22 mouse cellular contexts compared by ENCODE assay signal in the genomic region with DNA sequence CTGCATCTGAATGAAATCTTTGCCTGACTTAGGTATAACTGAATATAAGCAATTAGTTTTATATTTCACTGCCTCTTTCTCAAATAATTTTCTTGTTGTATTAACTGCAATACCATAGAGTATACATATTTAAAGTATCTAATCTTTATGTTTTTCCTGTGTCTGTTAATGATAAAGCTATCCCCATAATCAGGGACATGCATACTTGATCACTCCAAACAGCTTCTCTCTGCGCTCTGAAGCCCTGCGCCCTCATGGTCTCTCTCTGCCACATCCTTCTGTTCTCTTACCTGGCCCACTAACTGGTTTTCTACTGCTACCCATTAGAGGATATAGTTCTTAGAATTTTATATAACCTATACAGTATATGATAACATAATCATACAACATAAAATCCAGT. TPM values are rescaled to one million over a fixed set of nuclear protein-coding genes. Genes with fewer than 3 reads are reported as not detected.
DNase-seq lines count a peak whose midpoint lies in the region; ATAC-seq lines count a peak whose summit lies in the region.
"Had no signal": no experiment of that assay in that cellular context is flagged by ENCODE, and none has a peak within 500 bp of the region (broad histone marks: within the 10 kb centered on the region; RNA-seq: fewer than 3 reads in every experiment).

No protein-coding gene starts in this region.

- ATAC-seq in liver, embryonic 12.5 days: peak; percentile 54; the same call in 1 of the 2 replicates
- peak; percentile 60; the same call in 1 of the 2 replicates for ATAC-seq in liver, embryonic 15.5 days (ENCODE audit: insufficient read depth)
- ATAC-seq in megakaryocyte progenitor cell, adult 5-6 weeks (replicated peaks; ENCODE audit: poor library complexity): peak; percentile 66
- ATAC-seq: forebrain, embryonic 14.5 days; hindbrain, embryonic 16.5 days; Patski had no signal

- no peak overlapping the region for H3K4me2 ChIP-seq in liver, embryonic 12.5 days
- no peak overlapping the region for H3K4me2 ChIP-seq in liver, embryonic 15.5 days
- H3K4me2 ChIP-seq: heart, embryonic 11.5 days; hindbrain, embryonic 13.5 days had no signal

- peaks cover 21% of the 10 kb centered on the region for H3K4me1 ChIP-seq in liver, embryonic 12.5 days
- peaks cover 22% of the 10 kb centered on the region for H3K4me1 ChIP-seq in liver, embryonic 15.5 days (replicated peaks)
- H3K4me1 ChIP-seq in heart, embryonic 10.5 days: no peaks in the 10 kb centered on the region
- H3K4me1 ChIP-seq: hindbrain, embryonic 10.5 days; hindbrain, embryonic 13.5 days had no signal

- peaks cover 7% of the 10 kb centered on the region for H3K36me3 ChIP-seq in liver, embryonic 12.5 days
- no peaks in the 10 kb centered on the region for H3K36me3 ChIP-seq in liver, embryonic 15.5 days (replicated peaks)
- no peaks in the 10 kb centered on the region for H3K36me3 ChIP-seq in heart, embryonic 10.5 days
- H3K36me3 ChIP-seq: hindbrain, embryonic 10.5 days had no signal

- H3K9me3 ChIP-seq in liver, embryonic 12.5 days (replicated peaks): no peaks in the 10 kb centered on the region
- no peaks in the 10 kb centered on the region for H3K9me3 ChIP-seq in liver, embryonic 15.5 days (replicated peaks)
- H3K9me3 ChIP-seq in heart, embryonic 10.5 days: no peaks in the 10 kb centered on the region
- H3K9me3 ChIP-seq: hindbrain, embryonic 10.5 days; hindbrain, embryonic 13.5 days had no signal

- H3K4me3 ChIP-seq in liver, embryonic 12.5 days: no peak overlapping the region
- H3K4me3 ChIP-seq in liver, embryonic 15.5 days (replicated peaks): no peak overlapping the region
- H3K4me3 ChIP-seq in heart, embryonic 10.5 days: no peak overlapping the region
- H3K4me3 ChIP-seq: heart, adult 2 months; hindbrain, embryonic 10.5 days; hindbrain, embryonic 13.5 days had no signal

- no peak overlapping the region for H3K9ac ChIP-seq in liver, embryonic 12.5 days
- no peak overlapping the region for H3K9ac ChIP-seq in liver, embryonic 15.5 days
- H3K9ac ChIP-seq: hindbrain, embryonic 13.5 days had no signal

- H3K27ac ChIP-seq in liver, embryonic 12.5 days: no peak overlapping the region
- no peak overlapping the region for H3K27ac ChIP-seq in liver, embryonic 15.5 days (replicated peaks)
- no peak overlapping the region for H3K27ac ChIP-seq in heart, embryonic 10.5 days
- H3K27ac ChIP-seq: heart, adult 2 months; hindbrain, embryonic 10.5 days; hindbrain, embryonic 13.5 days had no signal

- peak; percentile 34 for DNase-seq in heart, adult 11 months
- DNase-seq in heart, postnatal 10 days: no peak
- DNase-seq in frontal cortex, postnatal 10 days (ENCODE audit: low spot score in 2 of 2): no peak
- DNase-seq in thymus, postnatal 14 days: no peak
- DNase-seq in heart, embryonic 10.5 days (ENCODE audit: low spot score): no peak
- DNase-seq: adrenal gland, postnatal 10 days; adrenal gland, postnatal 36 days; cerebellum, adult 18-20 months; cerebellum, adult 9-10 months; cerebellum, postnatal 14 days; gastrocnemius, postnatal 25 days; heart, adult 2 months; heart, postnatal 36 days had no signal

- 58% methylated on average over 2 of the region's 2 CpGs for WGBS in liver, embryonic 12.5 days (ENCODE audit: insufficient replicate concordance)
- WGBS in liver, embryonic 15.5 days (ENCODE audit: insufficient replicate concordance): 32% methylated on average over 2 of the region's 2 CpGs
- WGBS in heart, embryonic 10.5 days: 93% methylated on average over 2 of the region's 2 CpGs

- intact Hi-C loops in heart, postnatal 10 days (cut with DNase I): no loop called here

- no peaks in the 10 kb centered on the region for H3K27me3 ChIP-seq in liver, embryonic 12.5 days (replicated peaks)
- no peaks in the 10 kb centered on the region for H3K27me3 ChIP-seq in liver, embryonic 15.5 days
- no peaks in the 10 kb centered on the region for H3K27me3 ChIP-seq in heart, embryonic 10.5 days (ENCODE audit: insufficient read depth, poor library complexity, severe bottlenecking)
- H3K27me3 ChIP-seq: hindbrain, embryonic 13.5 days; Patski had no signal

RNA-seq across cellular contexts. Expression of gene Stx17, which starts 24.8 kb away (rescaled TPM):
- 10 to 100 TPM; 27.1 to 27.4 TPM for total RNA-seq in heart, postnatal 10 days (2021)
- polyA plus RNA-seq in liver, embryonic 12.5 days (2016; fragmentation: Nextera tagmentation; extraction: Ambion mirVana): 24.1 TPM in 2 replicates
- polyA plus RNA-seq in liver, embryonic 15.5 days (2015; fragmentation: Nextera tagmentation; extraction: Ambion mirVana): 15.3 and 17.5 TPM in 2 replicates
- 11.1 and 14.8 TPM in 2 replicates for total RNA-seq in megakaryocyte progenitor cell, adult 5-6 weeks (2015)
- 15.4 and 20.1 TPM in 2 replicates for total RNA-seq in megakaryocyte progenitor cell, adult 5-6 weeks (2017)
- 20.6 and 24.3 TPM in 2 replicates for polyA plus RNA-seq in heart, embryonic 10.5 days (2016; fragmentation: Nextera tagmentation; extraction: Ambion mirVana)
